Mouse (Mus musculus): ENCODE measurements at regions not wholly inside any gene's neighbourhood (a gene's known extent, or its start where the extent isn't known, plus 50 kb on each side); places are given as distances from the start of the nearest gene placed in this dataset.

GRCm38 (mm10) chr15:62238503-62239045 lies 1315.8 kb upstream of the A1bg start:
- peaks cover 8% of the 10 kb centered on the region for H3K36me3 ChIP-seq (ENCODE audit: control insufficient read depth, insufficient read depth)
- TF ChIP-seq MAX (IDR thresholded peaks at IDR 0.05; ENCODE audit: low read depth) (no peak), MYOD1 (IDR thresholded peaks at IDR 0.05; ENCODE audit: control insufficient read depth in 1 of 3, insufficient read length in 2 of 3, low read depth in 2 of 3) (no peak), REST (IDR thresholded peaks at IDR 0.05; ENCODE audit: insufficient read depth, insufficient read length) (no peak), USF1 (IDR thresholded peaks at IDR 0.05; ENCODE audit: low read depth) (no peak)

GRCm38 (mm10) chr15:62236056-62236455 lies 1313.2 kb upstream of the A1bg start:
- no peak overlapping the region for H3K4me2 ChIP-seq (ENCODE audit: low read depth)
- peaks cover 3% of the 10 kb centered on the region for H3K36me3 ChIP-seq (ENCODE audit: control insufficient read depth, insufficient read depth)
- H3K4me3 ChIP-seq = no peak overlapping the region
- TF ChIP-seq REST (IDR thresholded peaks at IDR 0.05; ENCODE audit: insufficient read depth, insufficient read length) (no peak), USF1 (IDR thresholded peaks at IDR 0.05; ENCODE audit: low read depth) (no peak), SRF (IDR thresholded peaks at IDR 0.05; ENCODE audit: control insufficient read depth, insufficient read length, low read depth) (no peak), MAX (IDR thresholded peaks at IDR 0.05; ENCODE audit: low read depth) (no peak), CEBPB (IDR thresholded peaks at IDR 0.05; ENCODE audit: insufficient read depth, poor library complexity, severe bottlenecking) (no peak), TCF12 (IDR thresholded peaks at IDR 0.05; ENCODE audit: insufficient read depth, poor library complexity, severe bottlenecking) (no peak), POLR2A (IDR thresholded peaks at IDR 0.05; ENCODE audit: insufficient read length, low read depth) (no peak), TCF3 (IDR thresholded peaks at IDR 0.05; ENCODE audit: insufficient read length, low read depth) (no peak), POLR2AphosphoS2 (IDR thresholded peaks at IDR 0.05; ENCODE audit: insufficient read length, low read depth) (no peak), E2F4 (IDR thresholded peaks at IDR 0.05; ENCODE audit: insufficient read depth) (no peak), MYOD1 (IDR thresholded peaks at IDR 0.05; ENCODE audit: control insufficient read depth in 1 of 3, insufficient read length in 2 of 3, low read depth in 2 of 3) (no peak), MYOG (IDR thresholded peaks at IDR 0.05; ENCODE audit: control insufficient read depth in 1 of 3, insufficient read depth in 1 of 3, insufficient read length in 2 of 3, low read depth in 2 of 3) (no peak)
- H3K79me2 ChIP-seq (ENCODE audit: control insufficient read depth, insufficient read depth) = peaks cover 3% of the 10 kb centered on the region
- no peak overlapping the region for H3ac ChIP-seq (ENCODE audit: control insufficient read depth, insufficient read length)
- no peaks in the 10 kb centered on the region for H3K27me3 ChIP-seq (ENCODE audit: control insufficient read depth, insufficient read depth, insufficient read length)

More at GRCm38 (mm10) chr15:62238503-62239045, 1315.8 kb upstream of the A1bg start:
- Histone ChIP-seq H3ac (ENCODE audit: control insufficient read depth, insufficient read length) (no peak overlapping the region), H3K27me3 (ENCODE audit: control insufficient read depth, insufficient read depth, insufficient read length) (no peaks in the 10 kb centered on the region), H3K4me3 (no peak overlapping the region), H3K79me2 (ENCODE audit: control insufficient read depth, insufficient read depth) (peaks cover 3% of the 10 kb centered on the region), H3K4me2 (ENCODE audit: low read depth) (no peak overlapping the region)

- no peak overlapping the region for H3ac ChIP-seq (ENCODE audit: control insufficient read depth, insufficient read length)
- no peak overlapping the region for H3K4me2 ChIP-seq (ENCODE audit: low read depth)
- H3K79me2 ChIP-seq (ENCODE audit: control insufficient read depth, insufficient read depth) = peaks cover 3% of the 10 kb centered on the region
- H3K27me3 ChIP-seq (ENCODE audit: control insufficient read depth, insufficient read depth, insufficient read length) = no peaks in the 10 kb centered on the region
- no peak for TF ChIP-seq E2F4 (IDR thresholded peaks at IDR 0.05; ENCODE audit: insufficient read depth)
- TF ChIP-seq MYOD1 (IDR thresholded peaks at IDR 0.05; ENCODE audit: control insufficient read depth in 1 of 3, insufficient read length in 2 of 3, low read depth in 2 of 3) = no peak
- no peak for TF ChIP-seq REST (IDR thresholded peaks at IDR 0.05; ENCODE audit: insufficient read depth, insufficient read length)
- TF ChIP-seq MAX (IDR thresholded peaks at IDR 0.05; ENCODE audit: low read depth) = no peak
- no peak for TF ChIP-seq MYOG (IDR thresholded peaks at IDR 0.05; ENCODE audit: control insufficient read depth in 1 of 3, insufficient read depth in 1 of 3, insufficient read length in 2 of 3, low read depth in 2 of 3)
- TF ChIP-seq POLR2A (IDR thresholded peaks at IDR 0.05; ENCODE audit: insufficient read length, low read depth) = no peak
- TF ChIP-seq TCF3 (IDR thresholded peaks at IDR 0.05; ENCODE audit: insufficient read length, low read depth) = no peak
- no peak for TF ChIP-seq TCF12 (IDR thresholded peaks at IDR 0.05; ENCODE audit: insufficient read depth, poor library complexity, severe bottlenecking)
- TF ChIP-seq POLR2AphosphoS2 (IDR thresholded peaks at IDR 0.05; ENCODE audit: insufficient read length, low read depth) = no peak
- no peak for TF ChIP-seq CEBPB (IDR thresholded peaks at IDR 0.05; ENCODE audit: insufficient read depth, poor library complexity, severe bottlenecking)
- TF ChIP-seq USF1 (IDR thresholded peaks at IDR 0.05; ENCODE audit: low read depth) = no peak
- TF ChIP-seq SRF (IDR thresholded peaks at IDR 0.05; ENCODE audit: control insufficient read depth, insufficient read length, low read depth) = no peak
- peaks cover 15% of the 10 kb centered on the region for H3K36me3 ChIP-seq (ENCODE audit: control insufficient read depth, insufficient read depth)
- H3K4me3 ChIP-seq = no peak overlapping the region
Observed at GRCm38 (mm10) chr15:62234182-62234760, 1311.5 kb upstream of the A1bg start.

GRCm38 (mm10) chr15:62233154-62233553 lies 1310.3 kb upstream of the A1bg start:
- Histone ChIP-seq H3K4me2 (ENCODE audit: low read depth) (no peak overlapping the region), H3K36me3 (ENCODE audit: control insufficient read depth, insufficient read depth) (peaks cover 22% of the 10 kb centered on the region), H3ac (ENCODE audit: control insufficient read depth, insufficient read length) (no peak overlapping the region), H3K27me3 (ENCODE audit: control insufficient read depth, insufficient read depth, insufficient read length) (no peaks in the 10 kb centered on the region), H3K4me3 (no peak overlapping the region), H3K79me2 (ENCODE audit: control insufficient read depth, insufficient read depth) (peaks cover under 1% of the 10 kb centered on the region)
- no peak for TF ChIP-seq POLR2AphosphoS2 (IDR thresholded peaks at IDR 0.05; ENCODE audit: insufficient read length, low read depth)
- no peak for TF ChIP-seq MYOG (IDR thresholded peaks at IDR 0.05; ENCODE audit: control insufficient read depth in 1 of 3, insufficient read depth in 1 of 3, insufficient read length in 2 of 3, low read depth in 2 of 3)
- no peak for TF ChIP-seq CEBPB (IDR thresholded peaks at IDR 0.05; ENCODE audit: insufficient read depth, poor library complexity, severe bottlenecking)
- TF ChIP-seq MAX (IDR thresholded peaks at IDR 0.05; ENCODE audit: low read depth) = no peak
- no peak for TF ChIP-seq REST (IDR thresholded peaks at IDR 0.05; ENCODE audit: insufficient read depth, insufficient read length)
- no peak for TF ChIP-seq MYOD1 (IDR thresholded peaks at IDR 0.05; ENCODE audit: control insufficient read depth in 1 of 3, insufficient read length in 2 of 3, low read depth in 2 of 3)
- TF ChIP-seq E2F4 (IDR thresholded peaks at IDR 0.05; ENCODE audit: insufficient read depth) = no peak
- no peak for TF ChIP-seq POLR2A (IDR thresholded peaks at IDR 0.05; ENCODE audit: insufficient read length, low read depth)
- TF ChIP-seq TCF3 (IDR thresholded peaks at IDR 0.05; ENCODE audit: insufficient read length, low read depth) = no peak
